Mouse (Mus musculus): ENCODE data around the gene 1700028J19Rik. TPM values are rescaled to one million over a fixed set of nuclear protein-coding genes. Genes with fewer than 3 reads are reported as not detected.

1700028J19Rik gene
- polyA plus RNA-seq, 1 experiment from 2014 or later: 0.57 TPM

DNA sequence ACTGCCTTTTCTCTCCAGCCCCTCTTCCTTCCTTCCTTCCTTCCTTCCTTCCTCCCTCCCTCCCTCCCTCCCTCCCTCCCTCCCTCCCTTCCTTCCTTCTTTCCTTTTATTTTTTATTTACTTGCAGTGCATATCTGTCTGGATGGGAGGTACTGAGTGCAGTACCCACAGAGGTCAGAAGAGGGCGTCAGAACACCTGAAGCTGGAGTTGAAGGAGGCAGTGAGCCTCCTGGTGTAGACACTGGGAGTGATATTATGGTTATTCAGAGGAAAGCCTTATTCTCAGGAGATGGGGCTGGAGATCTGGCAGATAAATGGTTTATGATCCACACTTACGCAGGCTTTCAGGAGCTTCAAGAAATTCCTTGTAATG, 30.7 kb upstream of the 1700028J19Rik start:
- 46% methylated on average over 2 of the region's 2 CpGs for WGBS
- DNase-seq (ENCODE audit: low spot score) (peak; percentile 33), ATAC-seq (ENCODE audit: low FRiP score, low TSS enrichment) (no peak)
- H3K4me3 ChIP-seq (ENCODE audit: low read depth, low read length): no peak overlapping the region
- H3K27me3 ChIP-seq (ENCODE audit: control insufficient read depth, insufficient read depth, low read length): 0 out of 2 replicates have a peak, but pooled peaks cover 2% of the 10 kb centered on the region
- H3K27ac ChIP-seq (replicated peaks): no peak overlapping the region
- no peaks in the 10 kb centered on the region for H3K4me1 ChIP-seq (replicated peaks; ENCODE audit: control insufficient read depth, insufficient read depth)
- TF ChIP-seq EP300 (optimal IDR thresholded peaks at IDR 0.05) (no peak), CTCF (IDR thresholded peaks at IDR 0.05; ENCODE audit: low read depth) (peak; percentile 64)
- H3K36me3 ChIP-seq (ENCODE audit: control insufficient read depth, insufficient read depth, low read length): no peaks in the 10 kb centered on the region
- H3K4me2 ChIP-seq (replicated peaks; ENCODE audit: low read depth): no peak overlapping the region
- H3K9ac ChIP-seq (ENCODE audit: low read length): no peak overlapping the region
- no peaks in the 10 kb centered on the region for H3K9me3 ChIP-seq (ENCODE audit: control insufficient read depth, low read length)

DNA sequence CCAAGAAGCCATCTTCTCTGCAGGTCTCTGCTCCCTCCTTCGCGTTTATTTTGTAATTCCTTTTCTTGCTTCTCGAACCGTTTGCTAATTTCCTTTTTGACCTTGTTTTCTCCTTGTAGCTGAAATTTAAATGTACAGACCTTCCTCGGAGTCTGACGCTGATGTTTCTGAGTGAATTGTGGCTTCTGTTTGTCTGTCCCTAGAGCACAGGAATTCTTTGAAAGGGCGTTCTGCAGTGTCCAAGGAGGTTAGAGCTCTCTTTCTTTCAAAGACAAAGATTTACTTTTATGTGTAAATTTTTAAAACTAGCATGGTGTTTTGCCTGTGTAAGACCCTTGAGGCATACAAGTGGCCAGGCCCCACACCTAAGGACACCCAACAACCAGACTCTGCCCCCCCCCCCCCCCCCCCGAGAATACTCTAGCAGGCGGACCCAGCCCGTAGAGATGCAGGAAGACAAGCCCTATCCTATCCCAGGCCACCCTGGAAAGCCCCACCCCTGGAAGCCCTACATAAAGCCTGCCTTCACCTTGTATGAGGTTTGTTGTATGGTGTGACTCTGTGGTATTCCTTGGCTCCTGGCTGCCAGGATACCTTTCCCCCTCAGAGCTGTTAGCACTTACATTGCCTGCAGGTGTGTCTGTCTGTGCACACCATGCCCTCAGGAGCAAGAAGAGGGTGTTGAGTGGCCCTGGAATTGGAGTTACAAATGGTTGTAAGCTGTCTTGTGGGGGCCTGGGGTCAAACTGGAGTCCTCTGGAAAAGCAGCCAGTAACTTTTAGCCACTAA, 30.2 kb upstream of the 1700028J19Rik start:
- Histone ChIP-seq H3K27ac (replicated peaks) (no peak overlapping the region), H3K27me3 (ENCODE audit: control insufficient read depth, insufficient read depth, low read length) (0 out of 2 replicates have a peak, but pooled peaks cover 2% of the 10 kb centered on the region), H3K4me1 (replicated peaks; ENCODE audit: control insufficient read depth, insufficient read depth) (no peaks in the 10 kb centered on the region), H3K9ac (ENCODE audit: low read length) (no peak overlapping the region), H3K4me2 (replicated peaks; ENCODE audit: low read depth) (no peak overlapping the region), H3K36me3 (ENCODE audit: control insufficient read depth, insufficient read depth, low read length) (no peaks in the 10 kb centered on the region), H3K4me3 (ENCODE audit: low read depth, low read length) (no peak overlapping the region), H3K9me3 (ENCODE audit: control insufficient read depth, low read length) (no peaks in the 10 kb centered on the region)
- DNase-seq (ENCODE audit: low spot score) (no peak), ATAC-seq (ENCODE audit: low FRiP score, low TSS enrichment) (no peak)
- TF ChIP-seq EP300 (optimal IDR thresholded peaks at IDR 0.05) (no peak), CTCF (IDR thresholded peaks at IDR 0.05; ENCODE audit: low read depth) (no peak)
- WGBS: 69% methylated on average over 8 of the region's 10 CpGs

DNA sequence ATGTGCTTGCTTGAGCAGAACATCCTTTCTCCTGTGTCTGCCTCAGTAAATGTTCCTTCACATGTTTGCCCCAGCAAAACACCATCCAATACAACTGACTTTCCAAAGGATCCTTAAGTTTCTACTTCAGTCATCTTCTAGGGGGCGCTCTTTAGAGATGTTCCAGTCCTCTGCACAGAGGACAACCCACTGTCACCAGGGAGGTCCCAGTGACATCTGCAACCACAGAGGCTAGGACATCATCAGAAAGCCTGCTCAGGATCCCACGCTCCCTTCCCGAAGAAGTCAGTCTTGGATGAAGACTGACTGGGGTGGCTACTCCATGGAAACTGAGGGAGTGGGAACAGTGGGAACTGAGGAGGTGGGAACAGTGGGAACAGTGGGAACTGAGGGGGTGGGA, 29.1 kb upstream of the 1700028J19Rik start:
- H3K4me2 ChIP-seq (replicated peaks; ENCODE audit: low read depth): no peak overlapping the region
- H3K4me3 ChIP-seq (ENCODE audit: low read depth, low read length): no peak overlapping the region
- H3K9ac ChIP-seq (ENCODE audit: low read length): no peak overlapping the region
- WGBS: 70% methylated on average over 3 of the region's 3 CpGs
- no peaks in the 10 kb centered on the region for H3K4me1 ChIP-seq (replicated peaks; ENCODE audit: control insufficient read depth, insufficient read depth)
- no peaks in the 10 kb centered on the region for H3K36me3 ChIP-seq (ENCODE audit: control insufficient read depth, insufficient read depth, low read length)
- ATAC-seq (ENCODE audit: low FRiP score, low TSS enrichment) (no peak), DNase-seq (ENCODE audit: low spot score) (no peak)
- TF ChIP-seq EP300 (optimal IDR thresholded peaks at IDR 0.05): no peak
- no peak for TF ChIP-seq CTCF (IDR thresholded peaks at IDR 0.05; ENCODE audit: low read depth)
- no peaks in the 10 kb centered on the region for H3K9me3 ChIP-seq (ENCODE audit: control insufficient read depth, low read length)
- H3K27me3 ChIP-seq (ENCODE audit: control insufficient read depth, insufficient read depth, low read length): 0 out of 2 replicates have a peak, but pooled peaks cover 2% of the 10 kb centered on the region
- no peak overlapping the region for H3K27ac ChIP-seq (replicated peaks)

- H3K4me3 ChIP-seq (ENCODE audit: low read depth, low read length): no peak overlapping the region
- no peak overlapping the region for H3K27ac ChIP-seq (replicated peaks)
- TF ChIP-seq CTCF (IDR thresholded peaks at IDR 0.05; ENCODE audit: low read depth): no peak
- no peak for TF ChIP-seq EP300 (optimal IDR thresholded peaks at IDR 0.05)
- H3K9me3 ChIP-seq (ENCODE audit: control insufficient read depth, low read length): no peaks in the 10 kb centered on the region
- DNase-seq (ENCODE audit: low spot score): no peak
- H3K9ac ChIP-seq (ENCODE audit: low read length): no peak overlapping the region
- WGBS: 35% methylated on average over 11 of the region's 11 CpGs
- H3K36me3 ChIP-seq (ENCODE audit: control insufficient read depth, insufficient read depth, low read length): no peaks in the 10 kb centered on the region
- H3K4me1 ChIP-seq (replicated peaks; ENCODE audit: control insufficient read depth, insufficient read depth): no peaks in the 10 kb centered on the region
- H3K4me2 ChIP-seq (replicated peaks; ENCODE audit: low read depth): no peak overlapping the region
- 0 out of 2 replicates have a peak, but pooled peaks cover 2% of the 10 kb centered on the region for H3K27me3 ChIP-seq (ENCODE audit: control insufficient read depth, insufficient read depth, low read length)
- no peak for ATAC-seq (ENCODE audit: low FRiP score, low TSS enrichment)
Measured at GRCm38 (mm10) chr7:44274096-44274495, 27.6 kb upstream of the 1700028J19Rik start.

DNA sequence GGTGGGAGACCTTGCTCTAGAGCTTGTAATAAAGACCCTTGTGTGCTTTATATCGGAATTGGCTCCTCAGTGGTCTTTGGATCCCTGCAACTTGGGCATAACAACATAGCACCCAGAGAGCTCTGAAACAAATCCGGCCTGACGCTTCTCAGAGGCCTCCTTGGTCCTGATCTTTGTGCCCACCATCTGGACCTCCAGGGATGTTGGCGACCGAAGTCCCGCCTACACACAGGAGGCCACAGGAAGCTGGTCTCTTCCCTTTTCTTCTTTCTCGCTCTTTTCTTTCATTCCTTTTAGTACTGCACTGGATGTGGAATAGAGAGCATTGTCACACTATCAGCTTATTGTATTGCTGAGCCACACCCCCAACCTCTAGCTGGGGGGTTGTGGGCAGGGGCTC, 27.0 kb upstream of the 1700028J19Rik start:
- H3K4me2 ChIP-seq (replicated peaks; ENCODE audit: low read depth): no peak overlapping the region
- no peak overlapping the region for H3K27ac ChIP-seq (replicated peaks)
- H3K9me3 ChIP-seq (ENCODE audit: control insufficient read depth, low read length): no peaks in the 10 kb centered on the region
- no peak overlapping the region for H3K4me3 ChIP-seq (ENCODE audit: low read depth, low read length)
- no peaks in the 10 kb centered on the region for H3K4me1 ChIP-seq (replicated peaks; ENCODE audit: control insufficient read depth, insufficient read depth)
- 0 out of 2 replicates have a peak, but pooled peaks cover 2% of the 10 kb centered on the region for H3K27me3 ChIP-seq (ENCODE audit: control insufficient read depth, insufficient read depth, low read length)
- no peak overlapping the region for H3K9ac ChIP-seq (ENCODE audit: low read length)
- 72% methylated on average over 7 of the region's 7 CpGs for WGBS
- TF ChIP-seq CTCF (IDR thresholded peaks at IDR 0.05; ENCODE audit: low read depth) (no peak), EP300 (optimal IDR thresholded peaks at IDR 0.05) (no peak)
- ATAC-seq (ENCODE audit: low FRiP score, low TSS enrichment): no peak
- DNase-seq (ENCODE audit: low spot score): no peak
- no peaks in the 10 kb centered on the region for H3K36me3 ChIP-seq (ENCODE audit: control insufficient read depth, insufficient read depth, low read length)

DNA sequence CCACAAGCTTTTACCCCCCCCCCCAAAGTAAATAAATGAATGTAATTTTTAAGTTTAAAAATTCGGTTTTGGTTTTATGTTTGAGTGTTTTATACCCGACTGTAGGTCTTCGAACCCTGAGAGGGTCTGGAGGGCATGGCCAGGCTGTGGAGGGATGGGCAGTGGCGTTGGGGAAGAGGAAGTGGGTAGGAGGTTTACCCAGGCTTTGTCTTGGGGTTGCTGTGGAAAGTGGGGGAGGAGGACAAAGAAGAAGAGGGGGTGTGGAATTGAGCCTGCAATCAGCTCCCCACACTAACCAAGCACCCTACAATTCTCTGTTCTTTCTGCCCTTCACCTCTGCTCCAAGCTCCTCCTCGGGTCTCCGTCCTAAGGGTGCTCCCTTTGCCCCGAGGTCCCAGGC, 26.1 kb upstream of the 1700028J19Rik start:
- no peaks in the 10 kb centered on the region for H3K36me3 ChIP-seq (ENCODE audit: control insufficient read depth, insufficient read depth, low read length)
- ATAC-seq (ENCODE audit: low FRiP score, low TSS enrichment) (no peak), DNase-seq (ENCODE audit: low spot score) (no peak)
- no peak overlapping the region for H3K9ac ChIP-seq (ENCODE audit: low read length)
- 79% methylated on average over 7 of the region's 7 CpGs for WGBS
- no peaks in the 10 kb centered on the region for H3K9me3 ChIP-seq (ENCODE audit: control insufficient read depth, low read length)
- no peak for TF ChIP-seq EP300 (optimal IDR thresholded peaks at IDR 0.05)
- no peak for TF ChIP-seq CTCF (IDR thresholded peaks at IDR 0.05; ENCODE audit: low read depth)
- no peak overlapping the region for H3K4me3 ChIP-seq (ENCODE audit: low read depth, low read length)
- no peak overlapping the region for H3K4me2 ChIP-seq (replicated peaks; ENCODE audit: low read depth)
- H3K27me3 ChIP-seq (ENCODE audit: control insufficient read depth, insufficient read depth, low read length): no peaks in the 10 kb centered on the region
- H3K27ac ChIP-seq (replicated peaks): no peak overlapping the region
- no peaks in the 10 kb centered on the region for H3K4me1 ChIP-seq (replicated peaks; ENCODE audit: control insufficient read depth, insufficient read depth)

Measured in stomach, postnatal 0 days (tissue).